Mouse (Mus musculus) bone marrow, adult 2 months (tissue): Measurements from ENCODE around the gene Sac3d1. TPM values are rescaled to one million over a fixed set of nuclear protein-coding genes. Genes with fewer than 3 reads are reported as not detected.

ENCODE experiments used
- H3K27ac ChIP-seq: fragments of 200-500 bp; 2 replicates; pipeline ENCODE4 v1.5.1; 2012; ENCODE audit warnings: low read depth, mild to moderate bottlenecking, control low read depth, inconsistent platforms, low read length; ENCODE audit not compliant: control insufficient read depth, poor library complexity, insufficient read depth
- H3K4me1 ChIP-seq: fragments of 200-500 bp; 2 replicates; pipeline ENCODE4 v1.6.1; 2011; ENCODE audit warnings: low read length; ENCODE audit not compliant: control insufficient read depth, insufficient read depth
- H3K4me3 ChIP-seq: fragments of 200-500 bp; replicated peaks from 2 replicates; pipeline ENCODE3; 2011; ENCODE audit warnings: mild to moderate bottlenecking, low read depth, low read length, control low read depth; ENCODE audit not compliant: control insufficient read depth
- CTCF ChIP-seq: fragments of 200-500 bp; IDR thresholded peaks from 2 replicates; pipeline ENCODE4 v1.5.1; 2011; ENCODE audit warnings: low read length, control low read depth; ENCODE audit not compliant: control insufficient read depth, insufficient read depth
- POLR2A ChIP-seq: fragments of 200-500 bp; IDR thresholded peaks from 2 replicates; pipeline ENCODE4 v1.6.1; 2011; ENCODE audit warnings: low read depth, mild to moderate bottlenecking, control low read depth, low read length, borderline replicate concordance; ENCODE audit not compliant: control insufficient read depth
- WGBS: fragments of 180-500 bp; shearing (Covaris S2); methylation state at CpG from one replicate; pipeline ENCODE4 v1.1.7; 2018; 5-methylcytosine and 5-hydroxymethylcytosine counted together
- polyA plus RNA-seq: library from polyadenylated mRNA; stranded (reverse); fragments of >200 nt; gene quantifications from 2 replicates; pipeline ENCODE4 v1.2.4, GENCODE M21; 2011; ENCODE audit warnings: low replicate concordance; ENCODE audit not compliant: missing spikeins, insufficient read depth, insufficient read length

The Sac3d1 gene
- polyA plus RNA-seq, 1 experiment: 6.0 TPM

DNA sequence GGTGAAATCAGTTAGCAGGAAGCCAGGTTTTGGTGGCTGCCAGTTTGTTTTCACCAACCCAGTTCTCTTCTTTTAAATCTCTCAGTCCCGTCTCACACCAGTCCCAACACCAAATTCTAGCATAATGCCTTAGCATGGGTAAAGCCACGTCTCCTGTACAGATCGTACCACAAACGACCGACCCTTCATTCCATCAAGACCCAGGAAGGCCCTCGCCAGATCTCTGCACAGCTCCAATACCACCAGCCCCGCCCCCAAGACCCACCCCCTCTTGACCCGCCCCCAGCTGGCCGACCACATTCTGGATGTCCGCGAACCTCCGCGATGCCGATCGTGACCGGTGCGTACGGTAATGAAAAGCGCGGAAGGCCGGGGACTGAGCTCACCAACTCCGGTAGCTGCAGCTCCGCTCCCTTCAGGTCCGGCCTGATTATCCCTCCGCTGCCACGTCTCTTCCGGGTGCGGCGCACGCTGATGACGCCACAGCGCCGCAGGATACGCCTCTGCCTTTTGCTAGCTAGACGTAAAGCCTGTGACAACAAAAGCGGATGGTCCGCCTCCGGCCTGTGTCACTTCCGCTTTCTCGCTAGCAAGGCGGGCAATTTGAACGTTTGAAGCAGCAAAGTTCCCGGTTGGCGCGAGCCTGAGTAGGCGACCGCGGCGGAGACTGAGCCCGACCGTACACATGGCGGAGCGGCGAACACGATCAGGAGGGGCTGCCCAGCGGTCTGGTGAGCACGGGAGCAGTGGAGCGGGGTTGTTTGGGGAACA is 33.8 kb downstream of the Sac3d1 start, which contains the start of the genes Zfpl1 and Cdca5:
Gene Zfpl1 (minus strand): TSS at position 479 of the 771 bp plus-strand sequence.
Gene Cdca5 (plus strand): TSS at position 506 of the 771 bp plus-strand sequence.
- peak within 1 kb of the TSS; percentile 71 for H3K4me3 ChIP-seq
- WGBS: under 1% methylated on average over 58 of the region's 58 CpGs
- no peaks in the 10 kb centered on the region; the same call in 1 of the 2 replicates for H3K4me1 ChIP-seq
- peak within 1 kb of the TSS; percentile 61 for H3K27ac ChIP-seq
- peak; percentile 82 for TF ChIP-seq POLR2A
- no peak; the same call in 1 of the 2 replicates for TF ChIP-seq CTCF

DNA sequence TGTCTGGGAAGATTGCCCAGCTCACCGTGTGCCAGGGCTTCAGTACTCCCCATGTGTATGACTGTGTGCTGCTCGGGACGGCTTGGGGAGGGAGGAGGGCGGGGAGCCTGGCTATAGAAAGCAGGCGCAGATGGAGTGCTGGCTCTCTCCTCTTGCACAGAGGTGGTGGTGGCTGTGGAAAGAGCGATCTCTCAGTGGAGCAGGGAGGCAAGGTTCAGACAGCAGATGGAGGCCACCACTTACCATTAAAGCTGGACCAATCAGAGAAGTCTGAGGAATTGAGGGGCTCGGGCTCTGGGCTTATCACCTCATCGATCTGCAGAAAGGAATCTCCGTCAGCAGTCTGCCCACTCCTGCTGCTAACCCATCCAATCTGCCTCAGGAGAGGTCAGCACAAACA is 36.3 kb downstream of the Sac3d1 start, which contains the start of gene Gm28374:
Gene Gm28374 (minus strand): TSS at position 101 of the 400 bp plus-strand sequence.
- 81% methylated on average over 9 of the region's 9 CpGs for WGBS
- Histone ChIP-seq H3K4me1 (no peaks in the 10 kb centered on the region; the same call in 1 of the 2 replicates), H3K4me3 (no peak within 1 kb of the TSS), H3K27ac (no peak within 1 kb of the TSS)
- no peak for TF ChIP-seq CTCF
- no peak for TF ChIP-seq POLR2A

DNA sequence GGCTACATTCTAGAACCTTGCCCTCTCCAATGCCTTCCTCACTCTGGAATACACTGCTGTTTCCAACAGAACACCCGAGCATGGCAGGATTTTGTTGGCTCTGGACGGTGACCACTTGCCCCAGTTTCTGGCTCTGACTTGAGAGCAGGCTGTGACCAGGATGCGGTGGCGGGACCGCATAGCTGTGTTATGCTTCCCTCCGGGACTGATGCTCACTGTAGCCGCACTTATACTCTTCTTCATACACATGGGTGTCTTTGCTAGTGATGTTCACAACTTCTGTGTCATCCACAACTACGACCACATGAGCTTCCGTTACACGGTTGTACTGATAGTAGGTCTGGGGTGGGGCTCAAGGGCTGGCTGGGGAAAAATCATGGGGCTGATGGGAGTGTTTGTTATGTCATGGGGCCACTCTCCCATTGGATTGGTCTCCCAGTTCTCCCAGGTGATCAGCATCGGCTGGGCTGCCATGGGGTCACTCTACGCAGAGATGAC is 38.4 kb downstream of the Sac3d1 start, which contains the start of gene Tmem262:
Gene Tmem262 (plus strand): TSS at position 51 of the 498 bp plus-strand sequence.
- WGBS: 87% methylated on average over 12 of the region's 12 CpGs
- H3K4me3 ChIP-seq: no peak within 1 kb of the TSS
- H3K4me1 ChIP-seq: peaks cover 4% of the 10 kb centered on the region
- no peak within 1 kb of the TSS for H3K27ac ChIP-seq
- TF ChIP-seq POLR2A: no peak
- no peak for TF ChIP-seq CTCF

DNA sequence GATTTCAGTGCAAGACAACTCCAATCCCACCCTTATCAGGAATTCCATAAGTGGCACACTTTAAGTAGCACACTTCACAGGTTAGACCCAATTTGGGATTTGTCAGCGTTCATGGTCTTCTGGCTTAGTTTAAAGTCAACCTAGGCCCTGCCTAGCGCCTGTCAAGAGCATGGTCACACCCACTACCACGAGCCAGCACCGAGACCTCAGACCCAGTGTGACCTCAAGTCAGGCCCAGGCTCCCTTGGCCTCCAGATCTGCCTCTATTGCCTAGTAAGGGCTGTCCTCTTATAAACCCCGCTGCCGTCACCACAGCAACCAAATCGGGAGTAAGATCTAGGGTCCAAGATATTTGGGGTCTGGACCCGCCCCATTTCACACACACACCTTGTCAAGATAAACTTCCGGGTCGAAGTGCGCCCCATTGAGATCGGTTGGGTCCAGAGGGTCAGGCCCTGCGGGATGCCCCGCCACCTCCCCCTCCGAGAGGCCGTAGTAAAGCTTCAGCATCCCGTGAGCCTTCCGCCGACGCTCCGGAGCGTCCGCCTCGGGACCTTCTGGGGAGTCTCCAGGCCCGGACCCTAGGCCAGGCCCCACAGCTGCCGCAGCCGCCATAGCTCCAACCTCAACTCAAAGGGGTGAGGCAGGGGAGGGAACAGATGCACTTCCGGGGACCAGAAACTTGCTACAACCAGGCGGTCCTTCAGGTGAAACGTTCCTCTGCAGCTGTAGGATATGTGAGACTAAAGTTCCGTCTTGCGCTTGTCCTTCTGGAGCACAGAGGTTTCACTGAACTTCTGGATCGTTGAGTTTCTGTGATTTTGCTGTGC is 41.7 kb downstream of the Sac3d1 start, which contains the start of gene Vps51:
Gene Vps51 (minus strand): TSS at position 668 of the 830 bp plus-strand sequence.
- WGBS: 1% methylated on average over 33 of the region's 33 CpGs

DNA sequence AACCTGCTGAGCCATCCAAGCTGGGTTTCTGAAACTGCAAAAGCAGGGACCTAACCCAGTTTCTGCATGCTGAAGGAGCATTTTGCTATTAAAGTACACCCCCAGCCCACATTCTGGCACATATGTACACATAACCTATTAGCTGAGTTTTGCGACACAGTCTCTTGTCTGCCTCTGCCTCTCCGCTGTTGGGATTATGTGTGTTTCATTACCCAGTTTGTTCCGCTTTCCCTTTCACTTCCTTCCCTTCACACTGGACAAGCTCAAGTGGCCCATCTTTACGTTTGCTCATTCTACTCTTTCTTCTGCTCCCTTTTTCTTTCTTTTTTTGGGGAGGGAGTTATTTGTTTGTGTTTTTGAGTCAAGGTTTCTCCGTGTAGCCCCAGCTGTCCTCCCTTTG is 44.6 kb downstream of the Sac3d1 start:
- TF ChIP-seq CTCF (no peak), POLR2A (no peak)
- WGBS: 57% methylated on average over 5 of the region's 5 CpGs
- Histone ChIP-seq H3K27ac (peak overlapping the region; percentile 47; the same call in 1 of the 2 replicates), H3K4me1 (peaks cover 7% of the 10 kb centered on the region), H3K4me3 (no peak overlapping the region)

More for the DNA sequence above, 41.7 kb downstream of the Sac3d1 start, which contains the start of gene Vps51:
- Histone ChIP-seq H3K4me1 (peaks cover 6% of the 10 kb centered on the region), H3K4me3 (peak within 1 kb of the TSS; percentile 78), H3K27ac (peak within 1 kb of the TSS; percentile 79)
- TF ChIP-seq CTCF: no peak
- TF ChIP-seq POLR2A: peak; percentile 49; the same call in 1 of the 2 replicates

DNA sequence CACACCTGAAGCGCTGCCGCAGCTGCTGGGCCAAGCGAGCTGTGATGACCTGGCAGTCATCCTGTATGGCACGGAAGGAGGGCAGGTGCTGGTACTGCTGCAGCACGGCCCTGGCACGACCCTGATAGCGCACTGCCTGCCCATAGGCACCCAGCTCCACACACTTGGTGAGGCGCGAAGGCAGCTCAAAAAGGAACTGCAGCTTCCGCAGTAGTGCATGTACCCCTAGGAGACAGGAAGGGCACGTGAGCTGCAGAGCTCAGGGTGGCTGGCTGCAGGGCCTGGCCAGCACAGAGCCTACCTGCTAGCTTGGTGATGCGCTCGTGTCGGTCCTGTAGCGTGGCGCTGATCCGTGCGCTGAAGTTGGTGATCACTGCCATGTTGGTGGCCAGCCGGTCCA is 47.2 kb downstream of the Sac3d1 start:
- WGBS: 80% methylated on average over 19 of the region's 19 CpGs
- TF ChIP-seq POLR2A: peak; percentile 23; the same call in 1 of the 2 replicates
- TF ChIP-seq CTCF: no peak
- Histone ChIP-seq H3K4me3 (no peak overlapping the region), H3K27ac (peak overlapping the region; percentile 35; the same call in 1 of the 2 replicates), H3K4me1 (peaks cover 7% of the 10 kb centered on the region)

DNA sequence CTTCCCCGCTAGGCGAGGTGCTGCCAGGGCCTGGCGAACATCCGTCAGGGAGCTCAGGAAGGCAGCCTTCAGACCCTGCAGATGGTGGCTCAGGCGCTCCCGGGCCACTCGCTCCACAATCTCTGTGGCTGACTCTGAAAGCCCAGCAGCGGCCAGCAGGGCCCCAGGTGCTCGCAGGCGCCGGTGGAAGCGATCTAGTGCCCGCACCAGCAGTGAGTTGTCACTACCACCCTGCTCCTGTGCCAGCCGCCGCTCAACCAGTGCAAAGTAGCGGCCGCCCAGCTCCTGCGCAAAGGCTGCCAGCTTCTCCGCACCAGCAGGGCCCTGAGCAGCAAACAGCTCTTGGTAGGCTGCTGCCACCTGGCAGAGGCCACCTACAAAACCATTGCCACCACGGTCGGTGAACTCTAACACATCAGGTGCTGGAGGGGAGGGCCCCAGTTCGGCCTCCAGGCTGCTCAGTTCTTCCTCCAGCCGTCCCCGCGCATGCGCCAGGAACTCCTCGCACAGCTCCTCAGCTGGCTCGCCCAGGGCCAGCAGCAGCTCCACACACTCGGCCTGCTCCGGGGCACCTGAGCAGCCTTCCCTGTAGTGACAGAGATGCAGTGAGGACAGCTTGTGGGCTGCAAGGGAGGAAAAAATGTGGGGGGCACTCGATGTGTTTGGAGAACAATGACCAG is 47.7 kb downstream of the Sac3d1 start:
- no peak for TF ChIP-seq CTCF
- TF ChIP-seq POLR2A: no peak
- 87% methylated on average over 31 of the region's 31 CpGs for whole genome bisulfite sequencing
- no peak overlapping the region for H3K4me3 ChIP-seq
- H3K4me1 ChIP-seq: peaks cover 6% of the 10 kb centered on the region
- peak overlapping the region; percentile 35; the same call in 1 of the 2 replicates for H3K27ac ChIP-seq

DNA sequence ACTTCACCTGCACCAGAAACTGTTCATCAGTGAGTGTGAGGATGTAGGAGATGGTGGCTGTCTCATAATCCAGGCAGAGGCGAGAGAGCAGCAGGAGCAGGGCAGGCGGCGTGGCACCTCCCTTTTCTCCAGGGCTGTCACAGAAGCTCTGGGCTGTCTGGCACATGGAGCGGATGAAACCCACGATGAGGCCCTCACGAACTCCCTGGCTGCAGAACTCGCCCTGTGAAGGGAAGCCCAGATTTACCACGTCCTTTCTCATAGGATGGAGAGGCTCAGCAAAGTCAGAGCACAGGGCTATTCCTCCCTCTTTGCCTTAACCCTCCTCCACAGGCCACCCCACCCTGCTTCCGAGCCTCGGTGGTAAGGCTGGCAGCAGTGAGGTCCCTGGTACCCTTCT is 48.6 kb downstream of the Sac3d1 start:
- Histone ChIP-seq H3K27ac (no peak overlapping the region), H3K4me3 (no peak overlapping the region), H3K4me1 (peaks cover 6% of the 10 kb centered on the region)
- WGBS: 85% methylated on average over 10 of the region's 10 CpGs
- TF ChIP-seq CTCF: no peak
- TF ChIP-seq POLR2A: no peak
